Mouse (Mus musculus): ENCODE measurements around the gene Tdrd9. TPM values are rescaled to one million over a fixed set of nuclear protein-coding genes. Genes with fewer than 3 reads are reported as not detected.
A peak's percentile ranks its signal among the peaks of the same experiment; 100 is the strongest.

Gene Tdrd9
- total and polyA plus RNA-seq, 3 experiments, result 28.9 to 46.5 TPM; not detected in 1

DNA sequence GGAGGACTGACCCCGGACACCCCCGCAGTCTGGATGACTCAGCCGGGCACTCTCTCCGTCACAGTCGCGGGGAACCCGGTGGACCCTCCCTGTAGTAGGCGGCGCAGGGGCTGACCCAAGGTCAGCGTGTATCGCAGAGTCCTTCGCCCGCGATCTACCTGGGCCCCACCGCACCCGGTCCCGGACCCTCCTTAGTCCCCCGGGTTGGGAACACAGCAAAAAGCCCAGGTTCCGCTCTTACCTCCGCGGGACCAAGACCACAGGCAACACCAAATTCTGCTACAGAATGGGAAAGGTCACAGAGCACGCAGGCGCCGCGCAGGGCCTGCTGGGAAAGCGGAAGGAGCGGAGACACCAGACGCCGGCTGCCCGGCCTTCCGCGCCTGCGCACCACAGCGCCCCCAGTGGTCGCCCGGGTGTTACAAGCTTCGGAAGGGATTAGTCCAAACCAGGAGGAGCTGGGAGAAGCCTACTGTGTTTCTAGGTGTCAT lies 4.6 kb upstream of the Tdrd9 start, which contains the start of gene Atp5mpl (continued):
- TF ChIP-seq UBTF (IDR thresholded peaks at IDR 0.05; ENCODE audit: borderline replicate concordance, insufficient read depth, low read depth, low read length) (no peak), TBP (IDR thresholded peaks at IDR 0.05; ENCODE audit: low read depth, low read length) (peak; percentile 74), GATA1 (IDR thresholded peaks at IDR 0.05; ENCODE audit: low read depth, low read length) (no peak)

DNA sequence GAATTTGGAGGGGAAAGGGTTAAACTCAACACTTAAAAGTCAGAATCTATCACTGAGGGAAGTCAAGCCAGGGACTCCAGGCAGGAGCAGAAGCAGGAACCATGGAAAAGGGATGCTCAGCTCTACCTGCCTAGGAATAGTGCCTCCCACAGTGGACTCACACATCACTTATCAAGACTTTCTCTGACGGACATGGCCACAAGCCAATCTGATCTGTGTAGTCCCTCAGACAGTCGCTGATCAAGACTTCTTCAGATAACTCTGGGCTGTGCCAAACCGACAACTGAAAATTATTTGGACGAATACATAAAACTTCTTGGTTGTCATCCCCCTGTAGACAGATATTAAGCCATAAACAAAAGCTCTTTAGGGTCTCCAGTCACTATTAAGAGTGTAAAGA lies 1.3 kb upstream of the Tdrd9 start:
- peaks cover 5 to 16% of the 10 kb centered on the region in 2 experiments; a peak in 3 of 4 replicates for H3K4me1 ChIP-seq (ENCODE audit: control insufficient read depth in 1 of 2, insufficient read depth in 2 of 2, low read length in 2 of 2)
- H3K4me3 ChIP-seq (ENCODE audit: control insufficient read depth in 1 of 2, insufficient read depth in 1 of 2, low read depth in 2 of 2, low read length in 2 of 2), result no peak overlapping the region
- DNase-seq (ENCODE audit: low read depth, low spot score), result peak; percentile 51
- no peaks in the 10 kb centered on the region for H3K9me3 ChIP-seq (replicated peaks; ENCODE audit: insufficient read depth, low read length)
- no peak overlapping the region for H3K9ac ChIP-seq (ENCODE audit: control insufficient read depth, low read depth, low read length, poor library complexity, severe bottlenecking)
- H3K27me3 ChIP-seq (ENCODE audit: control insufficient read depth in 1 of 2, insufficient read depth in 2 of 2, low read length in 2 of 2), result no peaks in the 10 kb centered on the region
- peaks cover 0 to 21% of the 10 kb centered on the region in 2 experiments; a peak in 2 of 4 replicates for H3K36me3 ChIP-seq (ENCODE audit: control insufficient read depth in 1 of 2, insufficient read depth in 2 of 2, low read length in 2 of 2)
- TF ChIP-seq BHLHE40 (IDR thresholded peaks at IDR 0.05; ENCODE audit: borderline replicate concordance, low read depth, low read length) (peak; percentile 23; the same call in 1 of the 2 replicates), GATA1 (IDR thresholded peaks at IDR 0.05; ENCODE audit: low read depth, low read length) (peak; percentile 72), EP300 (IDR thresholded peaks at IDR 0.05; ENCODE audit: low read depth in 1 of 2, low read length in 2 of 2) (peak; percentile 21 to 68; a peak in 3 of 4 replicates), RCOR1 (IDR thresholded peaks at IDR 0.05; ENCODE audit: low read depth, low read length) (peak; percentile 28; the same call in 1 of the 2 replicates), TCF12 (IDR thresholded peaks at IDR 0.05; ENCODE audit: low read depth, low read length) (peak; percentile 53), HCFC1 (IDR thresholded peaks at IDR 0.05; ENCODE audit: low read depth, low read length) (no peak)
- H3K27ac ChIP-seq (ENCODE audit: control insufficient read depth, low read depth, low read length), result peak overlapping the region; percentile 68
- peaks cover 44% of the 10 kb centered on the region for H3K79me2 ChIP-seq (ENCODE audit: control insufficient read depth, insufficient read depth, low read length, poor library complexity)

DNA sequence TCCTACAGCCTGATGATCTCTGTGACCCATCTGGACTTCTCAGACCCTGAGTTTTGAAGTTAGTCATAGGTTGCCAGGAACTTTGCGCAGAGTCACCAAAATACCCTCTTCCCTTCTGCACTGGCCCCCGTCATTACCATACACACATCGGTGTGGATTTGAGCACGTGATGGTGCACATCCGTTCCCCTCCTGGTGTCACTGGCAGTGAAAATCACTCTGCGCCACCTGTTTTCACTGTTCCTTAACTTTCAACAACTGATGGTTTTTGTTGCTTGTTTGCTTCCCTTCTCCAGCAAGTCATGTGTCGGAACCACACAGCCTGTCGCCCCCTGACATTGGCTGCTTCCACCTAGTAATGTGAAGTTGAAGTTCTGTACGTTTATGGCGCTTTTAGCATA lies 1.1 kb downstream of the Tdrd9 start:
- no peaks in the 10 kb centered on the region for H3K27me3 ChIP-seq (ENCODE audit: control insufficient read depth in 1 of 2, insufficient read depth in 2 of 2, low read length in 2 of 2)

More for the DNA sequence above, 1.1 kb downstream of the Tdrd9 start:
- H3K9me3 ChIP-seq (replicated peaks; ENCODE audit: insufficient read depth, low read length), result no peaks in the 10 kb centered on the region
- H3K4me3 ChIP-seq (ENCODE audit: control insufficient read depth in 1 of 2, insufficient read depth in 1 of 2, low read depth in 2 of 2, low read length in 2 of 2), result peak overlapping the region; percentile 46 to 65
- H3K36me3 ChIP-seq (ENCODE audit: control insufficient read depth in 1 of 2, insufficient read depth in 2 of 2, low read length in 2 of 2), result peaks cover 0 to 12% of the 10 kb centered on the region in 2 experiments; a peak in 2 of 4 replicates
- TF ChIP-seq SIN3A (IDR thresholded peaks at IDR 0.05; ENCODE audit: low read length), result no peak; the same call in 1 of the 2 replicates
- peak; percentile 85 for TF ChIP-seq USF1 (IDR thresholded peaks at IDR 0.05; ENCODE audit: low read depth, low read length)
- peak; percentile 88 for TF ChIP-seq MAX (IDR thresholded peaks at IDR 0.05; ENCODE audit: low read length)
- TF ChIP-seq MXI1 (IDR thresholded peaks at IDR 0.05; ENCODE audit: low read depth, low read length), result peak; percentile 75; the same call in 1 of the 2 replicates
- TF ChIP-seq POLR2AphosphoS5 (IDR thresholded peaks at IDR 0.05; ENCODE audit: borderline replicate concordance, low read depth, low read length), result no peak
- no peak for TF ChIP-seq NRF1 (IDR thresholded peaks at IDR 0.05; ENCODE audit: insufficient read depth, low read depth, low read length, poor library complexity, severe bottlenecking)
- TF ChIP-seq ETS1 (IDR thresholded peaks at IDR 0.05; ENCODE audit: low read depth, low read length), result peak; percentile 31; the same call in 1 of the 2 replicates
- TF ChIP-seq GATA1 (IDR thresholded peaks at IDR 0.05; ENCODE audit: low read depth, low read length), result no peak
- peak in 1 of 2 experiments; percentile 50; a peak in 1 of 4 replicates for TF ChIP-seq USF2 (IDR thresholded peaks at IDR 0.05; ENCODE audit: borderline replicate concordance in 1 of 2, insufficient read depth in 1 of 2, low read depth in 1 of 2, low read length in 2 of 2)
- no peak for TF ChIP-seq ZMIZ1 (IDR thresholded peaks at IDR 0.05; ENCODE audit: low read depth, low read length)
- no peak for TF ChIP-seq POLR2A (IDR thresholded peaks at IDR 0.05; ENCODE audit: control insufficient read depth in 1 of 2, insufficient read depth in 1 of 2, low read depth in 1 of 2, low read length in 2 of 2, poor library complexity in 1 of 2)
- TF ChIP-seq ZKSCAN1 (IDR thresholded peaks at IDR 0.05; ENCODE audit: low read depth, low read length), result no peak
- peak; percentile 68 for TF ChIP-seq TAL1 (IDR thresholded peaks at IDR 0.05; ENCODE audit: low read length)
- TF ChIP-seq CTCF (IDR thresholded peaks at IDR 0.05 in 2 of 3, conservative IDR thresholded peaks at IDR 0.05 in 1 of 3; ENCODE audit: control insufficient read depth in 1 of 3, insufficient read depth in 1 of 3, low read depth in 2 of 3, low read length in 3 of 3, poor library complexity in 1 of 3, severe bottlenecking in 1 of 3), result no peak
- TF ChIP-seq BHLHE40 (IDR thresholded peaks at IDR 0.05; ENCODE audit: borderline replicate concordance, low read depth, low read length), result peak; percentile 85; the same call in 1 of the 2 replicates
- no peak for TF ChIP-seq POLR2AphosphoS2 (IDR thresholded peaks at IDR 0.05; ENCODE audit: low read length)
- 0 out of 2 replicates have a peak, but pooled peaks have one; percentile 25 for TF ChIP-seq MYC (IDR thresholded peaks at IDR 0.05; ENCODE audit: low read depth, low read length)
- TF ChIP-seq ELF1 (IDR thresholded peaks at IDR 0.05; ENCODE audit: low read depth, low read length), result no peak
- TF ChIP-seq E2F4 (IDR thresholded peaks at IDR 0.05; ENCODE audit: borderline replicate concordance, low read depth, low read length), result no peak
- no peak for TF ChIP-seq SMC3 (IDR thresholded peaks at IDR 0.05; ENCODE audit: low read depth, low read length)
- no peak for TF ChIP-seq UBTF (IDR thresholded peaks at IDR 0.05; ENCODE audit: borderline replicate concordance, insufficient read depth, low read depth, low read length)
- TF ChIP-seq MAFK (IDR thresholded peaks at IDR 0.05; ENCODE audit: borderline replicate concordance, low read depth, low read length), result no peak
- peak; percentile 61 for DNase-seq (ENCODE audit: low read depth, low spot score)
- peak overlapping the region; percentile 1; the same call in 1 of the 2 replicates for H3K27ac ChIP-seq (ENCODE audit: control insufficient read depth, low read depth, low read length)
- peaks cover 44% of the 10 kb centered on the region for H3K79me2 ChIP-seq (ENCODE audit: control insufficient read depth, insufficient read depth, low read length, poor library complexity)
- H3K9ac ChIP-seq (ENCODE audit: control insufficient read depth, low read depth, low read length, poor library complexity, severe bottlenecking), result peak overlapping the region; percentile 74
- peaks cover 5 to 8% of the 10 kb centered on the region in 2 experiments; a peak in 2 of 4 replicates for H3K4me1 ChIP-seq (ENCODE audit: control insufficient read depth in 1 of 2, insufficient read depth in 2 of 2, low read length in 2 of 2)
